Mouse (Mus musculus) forebrain, postnatal 0 days (tissue): Measurements from ENCODE around the gene Naaladl2. TPM values are rescaled to one million over a fixed set of nuclear protein-coding genes. Genes with fewer than 3 reads are reported as not detected.
A peak's percentile ranks its signal among the peaks of the same experiment; 100 is the strongest.

Source experiments
- ATAC-seq: fragments of 200-750 bp; cut with Nextera tagmentation; 2 replicates; pipeline ENCODE4 v1.8.0; 2017; ENCODE audit warnings: mild to moderate bottlenecking, moderate library complexity
- DNase-seq: peaks from one replicate; pipeline ENCODE4 v3.0.0-alpha.2; 2015
- H3K27ac ChIP-seq: fragments of 300-500 bp; sonication (generic); 2 replicates; pipeline ENCODE4 v1.5.1; 2014; ENCODE audit warnings: low read depth, mild to moderate bottlenecking, antibody characterized with exemption, low read length, moderate library complexity, mixed read lengths
- H3K27me3 ChIP-seq: fragments of 300-500 bp; sonication (generic); 2 replicates; pipeline ENCODE4 v1.6.1; 2014; ENCODE audit warnings: mild to moderate bottlenecking, low read length, mixed read lengths; ENCODE audit not compliant: insufficient read depth
- H3K36me3 ChIP-seq: fragments of 300-500 bp; sonication (generic); 2 replicates; pipeline ENCODE4 v1.6.1; 2014; ENCODE audit warnings: mild to moderate bottlenecking, moderate library complexity; ENCODE audit not compliant: insufficient read depth
- H3K4me1 ChIP-seq: fragments of 300-500 bp; sonication (generic); 2 replicates; pipeline ENCODE4 v1.6.1; 2014; ENCODE audit warnings: antibody characterized with exemption; ENCODE audit not compliant: insufficient read depth
- H3K4me2 ChIP-seq: fragments of 300-500 bp; sonication (generic); 2 replicates; pipeline ENCODE4 v1.6.1; 2014; ENCODE audit warnings: low read depth, mild to moderate bottlenecking, moderate library complexity
- H3K4me3 ChIP-seq: fragments of 300-500 bp; sonication (generic); 2 replicates; pipeline ENCODE4 v1.5.1; 2014; ENCODE audit warnings: low read depth, low read length, mixed read lengths
- H3K9ac ChIP-seq: fragments of 300-500 bp; sonication (generic); 2 replicates; pipeline ENCODE4 v1.6.1; 2014; ENCODE audit warnings: mild to moderate bottlenecking
- H3K9me3 ChIP-seq: fragments of 300-500 bp; sonication (generic); 2 replicates; pipeline ENCODE4 v1.6.1; 2016; ENCODE audit warnings: low read length
- CTCF ChIP-seq: sonication (generic); IDR thresholded peaks from 2 replicates; pipeline ENCODE4 v1.5.1; 2016; ENCODE audit warnings: antibody characterized with exemption, control low read depth, low read depth
- WGBS: fragments of 180-500 bp; shearing (Covaris S2); extraction: QIAGEN DNeasy Blood & Tissue Kit; methylation state at CpG from one replicate; pipeline ENCODE4 v1.1.7; 2014; 5-methylcytosine and 5-hydroxymethylcytosine counted together
- polyA plus RNA-seq: library from polyadenylated mRNA; unstranded; fragments of >200 nt; fragmentation: Nextera tagmentation; extraction: Ambion mirVana; gene quantifications from 2 replicates; pipeline ENCODE4 v1.2.1, GENCODE M21; 2015
- total RNA-seq: library from RNA; depleted of rRNA; stranded (reverse); fragments of >200 nt; gene quantifications from 2 replicates; pipeline ENCODE4 v1.2.3, GENCODE M21; 2014

Gene Naaladl2
- total and polyA plus RNA-seq, 2 experiments from 2014 or later: 0.65 to 1.4 TPM

DNA sequence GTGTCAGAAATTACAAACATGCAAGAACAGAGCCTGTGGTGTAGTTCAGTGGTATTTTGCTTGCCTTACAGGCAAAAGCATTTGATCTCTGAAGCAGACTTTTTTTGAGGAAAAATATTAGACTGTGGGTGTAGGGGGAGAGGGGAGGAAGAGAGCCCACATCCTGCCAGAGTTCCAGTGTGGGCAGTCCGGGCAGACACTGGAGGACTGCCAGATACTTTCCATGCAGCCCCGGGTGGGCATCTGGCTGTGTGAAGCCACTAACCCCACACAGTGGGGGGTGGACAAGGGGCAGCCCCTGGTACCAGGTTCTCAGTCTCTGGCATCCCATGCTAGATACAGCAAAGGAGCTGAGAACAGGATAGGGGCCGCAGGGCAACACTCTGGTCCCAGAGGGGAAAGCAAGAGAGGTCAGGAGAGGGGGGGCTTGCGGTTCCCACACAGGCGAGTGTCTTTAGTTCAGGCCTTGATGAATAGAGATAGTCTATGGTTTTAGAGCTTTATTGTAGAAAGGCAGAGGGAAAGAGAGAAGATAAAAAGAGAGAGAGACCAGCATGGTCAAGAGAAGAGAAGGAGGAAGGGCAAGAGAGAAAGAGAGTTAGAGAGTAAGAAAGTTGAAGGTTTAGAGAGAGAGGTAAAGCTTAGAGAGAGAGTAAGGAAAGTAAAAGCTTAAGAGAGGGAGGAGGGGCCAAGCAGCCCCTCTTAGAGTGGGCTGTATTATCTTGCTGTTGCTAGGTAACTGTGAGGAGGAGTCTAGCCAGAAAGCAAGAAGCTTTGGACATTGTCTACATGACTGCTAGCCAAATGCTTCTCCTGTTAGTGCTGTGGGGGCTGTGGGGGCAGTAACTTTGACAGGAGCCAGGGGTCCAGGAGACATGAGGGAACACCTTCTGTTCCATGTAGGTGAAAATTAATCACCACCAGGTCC lies 18.9 kb downstream of the Naaladl2 start:
- no peaks in the 10 kb centered on the region for H3K27me3 ChIP-seq
- WGBS: 18% methylated on average over 5 of the region's 5 CpGs
- no peaks in the 10 kb centered on the region for H3K9me3 ChIP-seq
- H3K9ac ChIP-seq: no peak overlapping the region
- H3K4me2 ChIP-seq: no peak overlapping the region
- H3K36me3 ChIP-seq: no peaks in the 10 kb centered on the region
- H3K27ac ChIP-seq: no peak overlapping the region
- ATAC-seq (no peak), DNase-seq (no peak)
- no peaks in the 10 kb centered on the region for H3K4me1 ChIP-seq
- no peak for TF ChIP-seq CTCF
- no peak overlapping the region for H3K4me3 ChIP-seq

DNA sequence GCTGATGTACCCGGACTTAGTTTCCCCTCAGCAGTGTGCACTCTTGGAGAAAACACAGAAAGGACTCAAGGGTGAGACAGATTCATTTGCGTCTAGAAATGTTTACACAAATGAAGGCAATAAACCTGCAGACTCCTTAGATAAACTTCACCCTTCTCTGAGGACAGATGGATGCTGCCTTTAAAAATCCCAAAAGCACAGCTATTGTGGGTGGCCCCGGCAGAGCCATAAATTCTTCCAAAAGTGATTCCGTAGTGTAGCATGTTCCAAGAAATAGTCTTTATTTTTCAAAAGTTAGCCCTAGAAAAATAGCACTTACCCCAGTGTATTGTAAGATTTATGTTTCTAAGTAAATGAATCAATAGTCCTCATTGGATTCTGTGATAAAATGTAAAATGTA lies 31.0 kb downstream of the Naaladl2 start:
- ATAC-seq: no peak

GRCm38 (mm10) chr3:25108997-25109396 lies 35.1 kb downstream of the Naaladl2 start:
- no peaks in the 10 kb centered on the region for H3K4me1 ChIP-seq
- ATAC-seq (no peak), DNase-seq (no peak)
- no peak overlapping the region for H3K27ac ChIP-seq
- H3K4me3 ChIP-seq: no peak overlapping the region
- 45% methylated on average over 3 of the region's 3 CpGs for WGBS
- no peaks in the 10 kb centered on the region for H3K36me3 ChIP-seq
- TF ChIP-seq CTCF: no peak
- no peaks in the 10 kb centered on the region for H3K27me3 ChIP-seq
- no peak overlapping the region for H3K4me2 ChIP-seq
- no peak overlapping the region for H3K9ac ChIP-seq
- H3K9me3 ChIP-seq: no peaks in the 10 kb centered on the region

More for the DNA sequence above, 31.0 kb downstream of the Naaladl2 start:
- Histone ChIP-seq H3K4me2 (no peak overlapping the region), H3K9ac (no peak overlapping the region), H3K36me3 (no peaks in the 10 kb centered on the region), H3K4me3 (no peak overlapping the region), H3K27ac (no peak overlapping the region), H3K4me1 (no peaks in the 10 kb centered on the region), H3K9me3 (no peaks in the 10 kb centered on the region), H3K27me3 (no peaks in the 10 kb centered on the region)
- DNase-seq: no peak
- no peak for TF ChIP-seq CTCF
- 92% methylated on average over 4 of the region's 4 CpGs for WGBS

GRCm38 (mm10) chr3:25092986-25093385 lies 51.1 kb downstream of the Naaladl2 start:
- DNase-seq: peak; percentile 20
- no peak overlapping the region for H3K9ac ChIP-seq
- H3K4me1 ChIP-seq: no peaks in the 10 kb centered on the region
- H3K27ac ChIP-seq: no peak overlapping the region
- H3K36me3 ChIP-seq: no peaks in the 10 kb centered on the region
- H3K4me3 ChIP-seq: no peak overlapping the region
- H3K9me3 ChIP-seq: no peaks in the 10 kb centered on the region
- H3K4me2 ChIP-seq: no peak overlapping the region
- no peaks in the 10 kb centered on the region for H3K27me3 ChIP-seq
- no peak for TF ChIP-seq CTCF
- WGBS: 59% methylated on average over 2 of the region's 2 CpGs
- peak; percentile 71 for ATAC-seq

GRCm38 (mm10) chr3:25075785-25076184 lies 68.3 kb downstream of the Naaladl2 start:
- Histone ChIP-seq H3K27me3 (no peaks in the 10 kb centered on the region), H3K4me2 (no peak overlapping the region), H3K27ac (no peak overlapping the region), H3K36me3 (no peaks in the 10 kb centered on the region), H3K9ac (no peak overlapping the region), H3K4me1 (no peaks in the 10 kb centered on the region), H3K4me3 (no peak overlapping the region), H3K9me3 (no peaks in the 10 kb centered on the region)
- TF ChIP-seq CTCF: no peak
- ATAC-seq (no peak), DNase-seq (no peak)
- 91% methylated on average over 1 of the region's 1 CpGs for WGBS

DNA sequence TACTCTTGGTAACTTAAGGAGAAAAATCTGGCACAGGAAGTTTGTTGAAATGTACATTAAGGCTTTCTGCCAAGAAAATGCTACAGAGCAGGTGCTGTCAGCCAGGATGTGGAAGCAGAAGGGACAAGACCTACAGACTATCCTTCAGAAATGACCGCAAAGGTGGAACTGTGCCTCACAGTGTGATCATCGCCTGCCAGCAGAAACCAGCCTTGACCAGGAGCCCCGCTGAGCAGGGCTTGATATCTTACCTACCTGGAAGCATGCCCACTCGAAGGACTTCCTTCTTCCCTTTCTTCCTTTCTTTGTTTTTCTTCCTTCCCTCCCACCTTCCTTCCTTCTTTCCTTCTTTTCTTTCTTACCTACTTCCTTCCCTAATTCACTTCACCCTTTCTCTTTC lies 69.8 kb downstream of the Naaladl2 start:
- Histone ChIP-seq H3K27ac (no peak overlapping the region), H3K27me3 (no peaks in the 10 kb centered on the region), H3K36me3 (no peaks in the 10 kb centered on the region), H3K4me1 (no peaks in the 10 kb centered on the region), H3K9me3 (no peaks in the 10 kb centered on the region), H3K4me3 (no peak overlapping the region), H3K4me2 (no peak overlapping the region; the same call in 1 of the 2 replicates), H3K9ac (no peak overlapping the region)
- DNase-seq (no peak), ATAC-seq (no peak)
- WGBS: 46% methylated on average over 4 of the region's 4 CpGs
- no peak for TF ChIP-seq CTCF

- WGBS: 14% methylated on average over 6 of the region's 6 CpGs
- no peak overlapping the region for H3K27ac ChIP-seq
- H3K4me1 ChIP-seq: no peaks in the 10 kb centered on the region
- H3K4me2 ChIP-seq: no peak overlapping the region; the same call in 1 of the 2 replicates
- H3K36me3 ChIP-seq: no peaks in the 10 kb centered on the region
- DNase-seq (no peak), ATAC-seq (no peak)
- no peak for TF ChIP-seq CTCF
- no peak overlapping the region for H3K9ac ChIP-seq
- no peaks in the 10 kb centered on the region for H3K9me3 ChIP-seq
- no peaks in the 10 kb centered on the region for H3K27me3 ChIP-seq
- no peak overlapping the region for H3K4me3 ChIP-seq
These were observed 70.2 kb downstream of the Naaladl2 start for GRCm38 (mm10) chr3:25073821-25074220.
